Mouse (Mus musculus): Measurements from ENCODE around the gene Kcnd3.

GRCm38 (mm10) chr3:105714820-105715167, 262.7 kb downstream of the Kcnd3 start:
- TF ChIP-seq CTCF (IDR thresholded peaks at IDR 0.05; ENCODE audit: insufficient read depth, low read depth, low read length) (no peak), POLR2A (IDR thresholded peaks at IDR 0.05; ENCODE audit: insufficient read depth, low read depth, low read length) (no peak)

Data from olfactory bulb, adult 2 months (tissue).